Mouse (Mus musculus) spleen, adult 2 months (tissue): Measurements from ENCODE around the gene Erp27.

Experiments
- CTCF ChIP-seq: fragments of 200-500 bp; IDR thresholded peaks from 2 replicates; pipeline ENCODE4 v1.5.1; 2011; ENCODE audit warnings: mild to moderate bottlenecking, inconsistent platforms; ENCODE audit not compliant: insufficient read depth, insufficient read length, insufficient replicate concordance; ENCODE audit errors: extremely low read depth
- POLR2A ChIP-seq: fragments of 200-500 bp; IDR thresholded peaks from 2 replicates; pipeline ENCODE4 v1.6.1; 2011; ENCODE audit warnings: low read depth, low read length, inconsistent platforms

DNA sequence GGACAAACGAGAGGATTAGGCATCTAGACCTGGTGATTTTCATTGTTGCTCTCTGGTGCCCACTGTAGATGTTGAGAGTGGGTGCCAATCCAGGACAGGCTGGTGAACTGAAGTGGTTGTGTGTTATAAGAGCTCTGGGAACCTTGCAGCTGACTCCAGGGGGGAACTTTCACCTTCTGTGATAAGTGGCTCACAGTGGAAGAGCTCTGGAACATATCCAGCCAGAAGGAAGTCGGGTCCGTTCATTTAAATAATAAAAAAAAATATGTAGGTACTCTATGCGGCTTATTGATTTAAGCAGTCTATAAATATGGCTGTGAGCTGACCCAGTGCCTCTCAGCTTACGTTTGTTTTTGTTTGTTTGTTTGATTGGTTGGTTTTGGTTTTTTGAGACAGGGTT lies at the start of gene Erp27:
- no peak for TF ChIP-seq POLR2A
- TF ChIP-seq CTCF: no peak
